Mouse (Mus musculus) cerebellum, adult 2 months (tissue): ENCODE results near the gene Hmgcr.

Experiments used
- CTCF ChIP-seq: fragments of 200-500 bp; IDR thresholded peaks from 2 replicates; pipeline ENCODE4 v1.5.1; 2011; ENCODE audit warnings: low read depth, mild to moderate bottlenecking, control low read depth, low read length, moderate library complexity, borderline replicate concordance; ENCODE audit not compliant: insufficient read depth
- POLR2A ChIP-seq: fragments of 200-500 bp; IDR thresholded peaks from 2 replicates; pipeline ENCODE4 v1.6.1; 2011; ENCODE audit warnings: low read length, control low read depth, borderline replicate concordance; ENCODE audit not compliant: insufficient read depth

DNA sequence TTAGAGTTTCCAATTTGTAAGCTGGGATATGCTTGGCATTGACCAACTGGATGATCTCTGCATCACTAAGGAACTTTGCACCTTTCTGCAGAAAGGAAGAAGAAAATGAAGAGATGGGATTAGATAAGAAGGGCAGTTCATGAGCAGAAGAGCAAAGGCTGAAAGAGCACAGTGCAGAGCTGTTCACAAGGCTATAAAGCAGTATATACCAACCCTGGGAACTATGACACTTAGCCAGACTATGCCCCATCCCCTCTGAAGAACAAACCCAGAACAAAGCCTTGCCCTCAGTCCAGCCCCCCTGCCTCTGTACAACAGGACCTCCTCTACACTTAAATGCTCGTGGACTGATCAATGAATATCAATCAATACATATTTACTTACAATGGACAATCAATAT is 14.1 kb downstream of the Hmgcr start:
- TF ChIP-seq POLR2A (no peak), CTCF (no peak)
